Comparison of ENCODE assay signal across 12 mouse cellular contexts in genomic region chr4:131997476-131997875, GRCm38 (mm10).
DNase-seq lines count a peak whose midpoint lies in the region; ATAC-seq and TF ChIP-seq lines count a peak whose summit lies in the region.
"Had no signal": no experiment of that assay in that cellular context is flagged by ENCODE, and none has a peak within 500 bp of the region (broad histone marks: within the 10 kb centered on the region; RNA-seq: fewer than 3 reads in every experiment).

No protein-coding gene starts in this region.

- H3K4me3 ChIP-seq in cerebellum, adult 2 months (replicated peaks; ENCODE audit: insufficient read depth, low read depth, low read length), result no peak overlapping the region
- H3K4me3 ChIP-seq in kidney, adult 2 months (ENCODE audit: insufficient read depth, low read depth, low read length), result no peak overlapping the region
- no peak overlapping the region for H3K4me3 ChIP-seq in hindbrain, embryonic 12.5 days
- H3K4me3 ChIP-seq: limb, embryonic 12.5 days; midbrain, embryonic 15.5 days had no signal

- H3K27me3 ChIP-seq in cerebellum, adult 2 months (ENCODE audit: control insufficient read depth, insufficient read depth, low read length), result no peaks in the 10 kb centered on the region
- no peaks in the 10 kb centered on the region for H3K27me3 ChIP-seq in kidney, adult 2 months (replicated peaks; ENCODE audit: control insufficient read depth, insufficient read depth, low read length)
- no peaks in the 10 kb centered on the region for H3K27me3 ChIP-seq in hindbrain, embryonic 12.5 days
- H3K27me3 ChIP-seq: limb, embryonic 12.5 days; midbrain, embryonic 15.5 days had no signal

- no peak for TF ChIP-seq POLR2A in cerebellum, adult 2 months (IDR thresholded peaks at IDR 0.05; ENCODE audit: borderline replicate concordance, insufficient read depth, low read length)
- no peak for TF ChIP-seq POLR2A in kidney, adult 2 months (IDR thresholded peaks at IDR 0.05; ENCODE audit: low read depth, low read length)

- H3K27ac ChIP-seq in cerebellum, adult 2 months (ENCODE audit: insufficient read depth, low read length), result peak overlapping the region; percentile 56
- peak overlapping the region; percentile 52; the same call in 1 of the 2 replicates for H3K27ac ChIP-seq in kidney, adult 2 months (ENCODE audit: insufficient read depth, low read depth, low read length)
- no peak overlapping the region for H3K27ac ChIP-seq in hindbrain, embryonic 12.5 days
- H3K27ac ChIP-seq: limb, embryonic 12.5 days; midbrain, embryonic 15.5 days had no signal

- H3K9me3 ChIP-seq in hindbrain, embryonic 12.5 days (replicated peaks), result no peaks in the 10 kb centered on the region
- H3K9me3 ChIP-seq: limb, embryonic 12.5 days; midbrain, embryonic 15.5 days had no signal

- ATAC-seq in hindbrain, embryonic 12.5 days (ENCODE audit: low FRiP score), result no peak
- ATAC-seq: liver, postnatal 0 days; midbrain, embryonic 15.5 days had no signal

- H3K4me2 ChIP-seq in hindbrain, embryonic 12.5 days (replicated peaks), result no peak overlapping the region
- H3K4me2 ChIP-seq: limb, embryonic 12.5 days; midbrain, embryonic 15.5 days had no signal

- H3K4me1 ChIP-seq in cerebellum, adult 2 months (ENCODE audit: control insufficient read depth, insufficient read depth, low read length), result peaks cover 12% of the 10 kb centered on the region
- peaks cover 4% of the 10 kb centered on the region; the same call in 1 of the 2 replicates for H3K4me1 ChIP-seq in kidney, adult 2 months (ENCODE audit: control insufficient read depth, insufficient read depth, low read length)
- no peaks in the 10 kb centered on the region for H3K4me1 ChIP-seq in hindbrain, embryonic 12.5 days
- H3K4me1 ChIP-seq: limb, embryonic 12.5 days had no signal

- peaks cover 8% of the 10 kb centered on the region for H3K36me3 ChIP-seq in kidney, adult 2 months (ENCODE audit: control insufficient read depth, insufficient read depth, low read length)
- peaks cover 32% of the 10 kb centered on the region for H3K36me3 ChIP-seq in hindbrain, embryonic 12.5 days
- H3K36me3 ChIP-seq: midbrain, embryonic 15.5 days had no signal

- 16% methylated on average over 5 of the region's 5 CpGs for WGBS in cerebellum, adult 2 months
- WGBS in kidney, adult 2 months, result 53% methylated on average over 5 of the region's 5 CpGs
- 79% methylated on average over 5 of the region's 5 CpGs for WGBS in hindbrain, embryonic 12.5 days

- no peak overlapping the region for H3K9ac ChIP-seq in hindbrain, embryonic 12.5 days
- H3K9ac ChIP-seq: limb, embryonic 12.5 days; liver, postnatal 0 days; midbrain, embryonic 15.5 days had no signal

- intact Hi-C loops in left cerebral cortex, postnatal 25 days (cut with DNase I), result no loop called here

- peak; percentile 32 to 55 for DNase-seq in cerebellum, adult 2 months
- DNase-seq in cerebellum, postnatal 4 days (ENCODE audit: low spot score in 2 of 2), result no peak
- peak; percentile 16 for DNase-seq in kidney, adult 2 months
- DNase-seq in kidney, adult 11 months, result no peak
- DNase-seq in brain, adult 2 months (ENCODE audit: low read depth, low spot score), result peak; percentile 87
- peak; percentile 50 to 91 for DNase-seq in left cerebral cortex, postnatal 25 days (ENCODE audit: low spot score in 2 of 2)
- DNase-seq in thymus, postnatal 36 days, result no peak
- DNase-seq: adrenal gland, adult 8-10 months; liver, postnatal 0 days had no signal

- no peak for TF ChIP-seq CTCF in cerebellum, adult 2 months (IDR thresholded peaks at IDR 0.05; ENCODE audit: borderline replicate concordance, insufficient read depth, low read depth, low read length)
- no peak for TF ChIP-seq CTCF in kidney, adult 2 months (conservative IDR thresholded peaks at IDR 0.05; ENCODE audit: insufficient read depth, insufficient read length, low read depth, low read length)

Comparison
In these comparisons a context has a peak if more than half of its experiments do, and no peak if none do; other contexts are left out.
1. DNase-seq: peak in cerebellum, adult 2 months (2 of 2), kidney, adult 2 months (single experiment), brain, adult 2 months (single experiment) and left cerebral cortex, postnatal 25 days (2 of 2); none in cerebellum, postnatal 4 days (0 of 2), kidney, adult 11 months (single experiment) and thymus, postnatal 36 days (0 of 2).